Mouse (Mus musculus) stomach, embryonic 14.5 days (tissue): ENCODE measurements around the gene Apoc2. TPM values are rescaled to one million over a fixed set of nuclear protein-coding genes. Genes with fewer than 3 reads are reported as not detected.
"Not testable (repeated sequence)": the region's sequence is repeated elsewhere in the genome, so short reads cannot be mapped to it uniquely, and the experiment has no call there.

Source experiments
- ATAC-seq: fragments of 200-750 bp; cut with Nextera tagmentation; 2 replicates; pipeline ENCODE4 v1.8.0; 2017; ENCODE audit warnings: low read depth, moderate TSS enrichment; ENCODE audit not compliant: insufficient number of reproducible peaks, insufficient read depth, low FRiP score
- H3K27ac ChIP-seq: fragments of 300-500 bp; sonication (generic); 2 replicates; pipeline ENCODE4 v1.5.1; 2014; ENCODE audit warnings: mild to moderate bottlenecking, low read length, moderate library complexity, mixed read lengths
- H3K27me3 ChIP-seq: fragments of 300-500 bp; sonication (generic); 2 replicates; pipeline ENCODE4 v1.6.1; 2014; ENCODE audit warnings: low read length, control low read depth, mixed read lengths; ENCODE audit not compliant: control insufficient read depth, insufficient read depth
- H3K36me3 ChIP-seq: fragments of 300-500 bp; sonication (generic); 2 replicates; pipeline ENCODE4 v1.6.1; 2014; ENCODE audit warnings: mild to moderate bottlenecking, control low read depth, low read length, moderate library complexity, mixed read lengths; ENCODE audit not compliant: control insufficient read depth, insufficient read depth
- H3K4me1 ChIP-seq: fragments of 300-500 bp; sonication (generic); 2 replicates; pipeline ENCODE4 v1.6.1; 2014; ENCODE audit warnings: low read length, control low read depth, mixed read lengths; ENCODE audit not compliant: control insufficient read depth, insufficient read depth
- H3K4me2 ChIP-seq: fragments of 300-500 bp; sonication (generic); replicated peaks from 2 replicates; pipeline ENCODE4 v1.6.1; 2014; ENCODE audit warnings: low read depth, low read length, control low read depth
- H3K4me3 ChIP-seq: fragments of 300-500 bp; sonication (generic); 2 replicates; pipeline ENCODE4 v1.5.1; 2014; ENCODE audit warnings: low read depth, low read length, control low read depth
- H3K9ac ChIP-seq: fragments of 300-500 bp; sonication (generic); replicated peaks from 2 replicates; pipeline ENCODE4 v1.6.1; 2014; ENCODE audit warnings: low read depth, mild to moderate bottlenecking, control low read depth, low read length, moderate library complexity, mixed read lengths
- H3K9me3 ChIP-seq: fragments of 300-500 bp; sonication (generic); 2 replicates; pipeline ENCODE4 v1.6.1; 2016; ENCODE audit warnings: low read depth, low read length, control low read depth; ENCODE audit not compliant: control insufficient read depth
- WGBS: fragments of 180-500 bp; shearing (Covaris S2); extraction: QIAGEN DNeasy Blood & Tissue Kit; methylation state at CpG from one replicate; pipeline ENCODE4 v1.1.7; 2014; 5-methylcytosine and 5-hydroxymethylcytosine counted together
- polyA plus RNA-seq: library from polyadenylated mRNA; unstranded; fragments of >200 nt; fragmentation: Nextera tagmentation; extraction: Ambion mirVana; gene quantifications from 2 replicates; pipeline ENCODE4 v1.2.1, GENCODE M21; 2014

Gene Apoc2
- polyA plus RNA-seq, 1 experiment from 2014 or later: 1.9 TPM

GRCm38 (mm10) chr7:19688611-19689010 lies 10.9 kb upstream of the Apoc2 start:
- no peak overlapping the region for H3K9ac ChIP-seq
- H3K9me3 ChIP-seq: no peaks in the 10 kb centered on the region
- no peaks in the 10 kb centered on the region for H3K27me3 ChIP-seq
- 95% methylated on average over 2 of the region's 2 CpGs for WGBS
- H3K4me3 ChIP-seq: no peak overlapping the region
- H3K4me2 ChIP-seq: no peak overlapping the region
- no peak for ATAC-seq
- no peaks in the 10 kb centered on the region for H3K36me3 ChIP-seq
- H3K27ac ChIP-seq: no peak overlapping the region
- H3K4me1 ChIP-seq: 0 out of 2 replicates have a peak, but pooled peaks cover 3% of the 10 kb centered on the region

- Histone ChIP-seq H3K9me3 (no peaks in the 10 kb centered on the region), H3K4me1 (0 out of 2 replicates have a peak, but pooled peaks cover 3% of the 10 kb centered on the region), H3K27ac (no peak overlapping the region), H3K4me2 (no peak overlapping the region), H3K9ac (no peak overlapping the region), H3K4me3 (no peak overlapping the region), H3K36me3 (no peaks in the 10 kb centered on the region), H3K27me3 (no peaks in the 10 kb centered on the region)
- no peak for ATAC-seq
- WGBS: 93% methylated on average over 10 of the region's 10 CpGs
Measured at GRCm38 (mm10) chr7:19688101-19688500, 10.4 kb upstream of the Apoc2 start.

GRCm38 (mm10) chr7:19686927-19687583 lies 9.3 kb upstream of the Apoc2 start:
- H3K9ac ChIP-seq, H3K36me3 ChIP-seq, H3K9me3 ChIP-seq, H3K4me3 ChIP-seq, H3K4me1 ChIP-seq, H3K27ac ChIP-seq, H3K27me3 ChIP-seq, ATAC-seq, H3K4me2 ChIP-seq: not testable (repeated sequence)
- WGBS: 66% methylated on average over 8 of the region's 8 CpGs

DNA sequence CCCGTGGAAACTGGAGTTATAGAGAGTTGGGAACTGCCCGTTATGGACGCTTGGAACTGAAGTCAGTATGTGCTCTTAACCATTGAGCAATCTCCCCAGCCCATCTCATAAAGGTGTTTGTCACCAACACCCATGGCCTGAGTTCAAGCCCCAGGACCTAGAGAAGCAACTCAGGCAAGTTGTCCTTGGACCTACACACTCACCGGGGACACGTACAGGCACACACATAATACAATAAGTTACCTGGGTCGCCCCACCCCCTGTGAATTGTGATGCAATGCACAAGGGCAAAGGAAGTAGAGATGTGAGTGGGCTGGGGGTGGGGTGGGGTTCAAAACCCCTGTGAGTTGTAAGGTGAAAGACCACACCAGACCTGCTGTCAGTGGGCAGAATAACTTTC lies 8.8 kb upstream of the Apoc2 start:
- H3K27me3 ChIP-seq: no peaks in the 10 kb centered on the region
- no peak overlapping the region for H3K4me3 ChIP-seq
- 82% methylated on average over 6 of the region's 6 CpGs for WGBS
- H3K27ac ChIP-seq: no peak overlapping the region
- no peaks in the 10 kb centered on the region for H3K9me3 ChIP-seq
- H3K36me3 ChIP-seq: no peaks in the 10 kb centered on the region
- H3K4me1 ChIP-seq: no peaks in the 10 kb centered on the region
- no peak overlapping the region for H3K9ac ChIP-seq
- ATAC-seq: no peak
- no peak overlapping the region for H3K4me2 ChIP-seq

GRCm38 (mm10) chr7:19685374-19685773 lies 7.6 kb upstream of the Apoc2 start:
- Histone ChIP-seq H3K9me3 (no peaks in the 10 kb centered on the region), H3K27me3 (no peaks in the 10 kb centered on the region), H3K4me3 (no peak overlapping the region), H3K36me3 (no peaks in the 10 kb centered on the region), H3K9ac (no peak overlapping the region), H3K4me1 (no peaks in the 10 kb centered on the region), H3K27ac (no peak overlapping the region), H3K4me2 (no peak overlapping the region)
- ATAC-seq: no peak
- WGBS: 45% methylated on average over 4 of the region's 4 CpGs

DNA sequence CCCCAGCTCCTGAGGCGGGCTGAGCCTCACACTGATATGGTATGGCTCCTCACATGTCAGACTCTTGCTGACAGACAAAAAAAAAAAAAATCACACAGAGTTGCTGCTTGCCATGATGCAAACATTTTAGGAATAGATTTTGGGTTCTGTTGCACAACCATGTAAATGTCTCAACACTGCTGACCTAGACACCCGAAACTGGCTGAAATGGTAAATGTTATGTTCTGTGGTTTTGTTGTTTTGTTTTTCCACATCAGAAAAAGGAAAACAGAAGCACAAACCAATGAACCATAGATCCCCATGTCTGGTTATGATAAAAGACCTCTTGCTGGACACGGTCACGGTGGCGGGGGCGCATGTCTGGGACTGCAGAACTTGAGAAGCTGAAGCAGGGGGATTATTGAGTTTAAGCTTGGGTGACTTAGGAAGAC lies 6.0 kb upstream of the Apoc2 start:
- Histone ChIP-seq H3K4me2 (no peak overlapping the region), H3K4me1 (no peaks in the 10 kb centered on the region), H3K9ac (no peak overlapping the region), H3K27ac (no peak overlapping the region), H3K36me3 (no peaks in the 10 kb centered on the region), H3K4me3 (no peak overlapping the region), H3K27me3 (no peaks in the 10 kb centered on the region), H3K9me3 (no peaks in the 10 kb centered on the region)
- no peak for ATAC-seq
- WGBS: 88% methylated on average over 6 of the region's 6 CpGs

DNA sequence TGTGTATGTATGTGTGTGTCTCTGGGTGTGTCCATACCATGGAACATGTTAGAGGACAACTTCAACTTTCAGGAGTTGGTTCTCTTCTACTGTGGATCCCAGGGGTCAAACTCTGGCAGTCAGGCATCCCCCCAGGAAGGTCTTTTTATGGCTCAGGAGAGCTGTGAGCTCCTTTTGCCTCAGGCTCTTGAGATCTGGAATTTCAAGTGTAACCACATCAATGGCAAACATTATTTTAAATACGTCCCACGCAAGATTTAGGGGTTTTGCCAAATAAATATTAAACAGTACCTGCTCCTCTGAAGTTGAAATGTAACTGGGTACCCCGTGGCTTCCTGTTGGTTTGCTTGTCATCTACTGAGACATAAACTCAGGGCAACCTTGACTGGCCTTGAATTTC lies 5.2 kb upstream of the Apoc2 start:
- 75% methylated on average over 3 of the region's 3 CpGs for WGBS
- no peak for ATAC-seq

GRCm38 (mm10) chr7:19681202-19681694 lies 3.5 kb upstream of the Apoc2 start, which contains the start of the genes Gm44805 and Apoc4:
Gene Gm44805 (minus strand): TSS chr7:19681423.
Gene Apoc4 (minus strand): TSS chr7:19681479.
- Histone ChIP-seq H3K27ac (no peak within 1 kb of the TSS), H3K36me3 (no peaks in the 10 kb centered on the region), H3K9me3 (no peaks in the 10 kb centered on the region), H3K4me2 (no peak within 1 kb of the TSS), H3K4me1 (no peaks in the 10 kb centered on the region), H3K27me3 (no peaks in the 10 kb centered on the region), H3K4me3 (no peak within 1 kb of the TSS), H3K9ac (no peak within 1 kb of the TSS)
- ATAC-seq: no peak
- WGBS: 60% methylated on average over 8 of the region's 8 CpGs

More for the DNA sequence above, 5.2 kb upstream of the Apoc2 start:
- Histone ChIP-seq H3K27me3 (no peaks in the 10 kb centered on the region), H3K4me1 (no peaks in the 10 kb centered on the region), H3K9me3 (no peaks in the 10 kb centered on the region), H3K36me3 (no peaks in the 10 kb centered on the region), H3K9ac (no peak overlapping the region), H3K27ac (no peak overlapping the region), H3K4me3 (no peak overlapping the region), H3K4me2 (no peak overlapping the region)

- no peak overlapping the region for H3K27ac ChIP-seq
- no peak for ATAC-seq
- 76% methylated on average over 2 of the region's 2 CpGs for WGBS
- no peaks in the 10 kb centered on the region for H3K36me3 ChIP-seq
- no peak overlapping the region for H3K4me2 ChIP-seq
- H3K9me3 ChIP-seq: no peaks in the 10 kb centered on the region
- no peak overlapping the region for H3K4me3 ChIP-seq
- H3K27me3 ChIP-seq: no peaks in the 10 kb centered on the region
- H3K9ac ChIP-seq: no peak overlapping the region
- H3K4me1 ChIP-seq: no peaks in the 10 kb centered on the region
Measured at GRCm38 (mm10) chr7:19680702-19681101, 3.0 kb upstream of the Apoc2 start.
